Comparison of ENCODE assay signal across 8 mouse cellular contexts in the genomic region with DNA sequence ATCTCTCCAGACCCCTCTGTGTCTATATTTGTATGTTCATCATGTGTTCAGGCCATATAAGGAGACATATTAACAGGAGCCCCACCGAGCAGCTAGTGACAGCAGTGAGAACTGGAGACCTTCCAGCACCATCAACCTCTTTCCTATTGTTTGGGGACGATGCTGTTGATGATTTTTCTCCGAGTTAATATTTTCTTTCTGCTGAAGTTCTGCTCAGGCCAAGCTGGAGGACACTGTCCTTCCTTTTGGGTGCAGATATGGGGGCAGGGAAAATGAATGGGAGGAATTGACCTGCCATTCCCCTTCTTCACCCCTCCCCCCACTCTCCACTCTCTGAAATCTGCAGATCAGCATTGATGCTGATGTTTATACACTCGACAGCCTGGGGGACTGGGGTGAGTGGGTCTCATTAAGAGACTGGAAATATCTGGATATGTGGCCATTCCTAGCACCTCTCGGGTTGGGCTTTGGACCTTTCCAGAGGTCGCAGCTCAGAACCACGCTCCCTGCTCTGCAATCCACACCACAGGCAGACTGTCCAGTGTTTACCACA.
DNase-seq lines count a peak whose midpoint lies in the region; ATAC-seq lines count a peak whose summit lies in the region.

No protein-coding gene starts in this region.

- H3K4me1 ChIP-seq in heart, embryonic 10.5 days, result peaks cover 68% of the 10 kb centered on the region
- H3K4me1 ChIP-seq in forebrain, embryonic 13.5 days, result peaks cover 36% of the 10 kb centered on the region
- H3K4me1 ChIP-seq in kidney, embryonic 14.5 days (ENCODE audit: control insufficient read depth, insufficient read depth, low read length), result peaks cover 27% of the 10 kb centered on the region
- peaks cover 17% of the 10 kb centered on the region for H3K4me1 ChIP-seq in midbrain, embryonic 15.5 days

- no peak for DNase-seq in heart, embryonic 10.5 days (ENCODE audit: low spot score)
- DNase-seq in heart, postnatal 36 days, result no peak
- no peak for DNase-seq in cerebellum, adult 8-10 months
- DNase-seq in adrenal gland, adult (ENCODE audit: inconsistent age in 2 of 2, low spot score in 1 of 2), result no peak

- ATAC-seq in forebrain, embryonic 13.5 days, result 0 out of 2 replicates have a peak, but pooled peaks have one; percentile 17
- ATAC-seq in kidney, embryonic 14.5 days (ENCODE audit: low FRiP score, low TSS enrichment), result no peak
- peak; percentile 24; the same call in 1 of the 2 replicates for ATAC-seq in midbrain, embryonic 15.5 days (replicated peaks)
- no peak for ATAC-seq in cerebellum, adult (ENCODE audit: insufficient number of reproducible peaks, low FRiP score, low TSS enrichment)

- 29% methylated on average over 7 of the region's 7 CpGs for WGBS in heart, embryonic 10.5 days
- 60% methylated on average over 7 of the region's 7 CpGs for WGBS in forebrain, embryonic 13.5 days
- WGBS in kidney, embryonic 14.5 days, result 45% methylated on average over 7 of the region's 7 CpGs
- WGBS in midbrain, embryonic 15.5 days, result 47% methylated on average over 7 of the region's 7 CpGs

- H3K9me3 ChIP-seq in heart, embryonic 10.5 days, result 0 out of 2 replicates have a peak, but pooled peaks cover 2% of the 10 kb centered on the region
- no peaks in the 10 kb centered on the region for H3K9me3 ChIP-seq in forebrain, embryonic 13.5 days (replicated peaks)
- H3K9me3 ChIP-seq in kidney, embryonic 14.5 days (ENCODE audit: control insufficient read depth, low read length), result 0 out of 2 replicates have a peak, but pooled peaks cover 7% of the 10 kb centered on the region
- H3K9me3 ChIP-seq in midbrain, embryonic 15.5 days, result no peaks in the 10 kb centered on the region

- no peak overlapping the region; the same call in 1 of the 2 replicates for H3K9ac ChIP-seq in forebrain, embryonic 13.5 days
- H3K9ac ChIP-seq in kidney, embryonic 14.5 days (ENCODE audit: low read depth, low read length), result no peak overlapping the region
- no peak overlapping the region for H3K9ac ChIP-seq in midbrain, embryonic 15.5 days

- intact Hi-C loops in heart, postnatal 36 days (cut with DNase I), result no loop called here

- peak overlapping the region; percentile 84 for H3K27ac ChIP-seq in heart, embryonic 10.5 days
- peak overlapping the region; percentile 87 for H3K27ac ChIP-seq in forebrain, embryonic 13.5 days
- peak overlapping the region; percentile 60 for H3K27ac ChIP-seq in kidney, embryonic 14.5 days (ENCODE audit: low read depth, low read length)
- peak overlapping the region; percentile 73 for H3K27ac ChIP-seq in midbrain, embryonic 15.5 days

- no peaks in the 10 kb centered on the region for H3K27me3 ChIP-seq in heart, embryonic 10.5 days (ENCODE audit: insufficient read depth, poor library complexity, severe bottlenecking)
- no peaks in the 10 kb centered on the region for H3K27me3 ChIP-seq in forebrain, embryonic 13.5 days
- no peaks in the 10 kb centered on the region for H3K27me3 ChIP-seq in kidney, embryonic 14.5 days (ENCODE audit: control insufficient read depth, insufficient read depth, low read length)
- no peaks in the 10 kb centered on the region for H3K27me3 ChIP-seq in midbrain, embryonic 15.5 days (replicated peaks)

- no peak overlapping the region for H3K4me3 ChIP-seq in heart, embryonic 10.5 days
- H3K4me3 ChIP-seq in forebrain, embryonic 13.5 days, result no peak overlapping the region
- no peak overlapping the region for H3K4me3 ChIP-seq in kidney, embryonic 14.5 days (ENCODE audit: low read length)
- H3K4me3 ChIP-seq in midbrain, embryonic 15.5 days, result no peak overlapping the region

- no peak overlapping the region for H3K4me2 ChIP-seq in forebrain, embryonic 13.5 days
- no peak overlapping the region for H3K4me2 ChIP-seq in kidney, embryonic 14.5 days (replicated peaks; ENCODE audit: low read depth, low read length)
- H3K4me2 ChIP-seq in midbrain, embryonic 15.5 days, result no peak overlapping the region

- peaks cover 21% of the 10 kb centered on the region for H3K36me3 ChIP-seq in heart, embryonic 10.5 days
- 0 out of 2 replicates have a peak, but pooled peaks cover 5% of the 10 kb centered on the region for H3K36me3 ChIP-seq in forebrain, embryonic 13.5 days (ENCODE audit: poor library complexity, severe bottlenecking)
- H3K36me3 ChIP-seq in kidney, embryonic 14.5 days (ENCODE audit: control insufficient read depth, insufficient read depth, low read length), result peaks cover 6% of the 10 kb centered on the region
- H3K36me3 ChIP-seq in midbrain, embryonic 15.5 days (replicated peaks), result no peaks in the 10 kb centered on the region

Comparison
In these comparisons a context has a peak if more than half of its experiments do, and no peak if none do; other contexts are left out.
1. ATAC-seq: peak in forebrain, embryonic 13.5 days (single experiment) and midbrain, embryonic 15.5 days (single experiment); none in kidney, embryonic 14.5 days (single experiment) and cerebellum, adult (single experiment).
2. Peak in every context shown above with its lines, with median percentiles within 50 percentile points of each other: H3K27ac ChIP-seq.